Mouse (Mus musculus) layer of hippocampus, adult 9-11 months (tissue): ENCODE measurements at regions not wholly inside any gene's neighbourhood (a gene's known extent, or its start where the extent isn't known, plus 50 kb on each side); places are given as distances from the start of the nearest gene placed in this dataset.
A peak's percentile ranks its signal among the peaks of the same experiment; 100 is the strongest.

Source experiments
- DNase-seq: peaks from one replicate; pipeline ENCODE4 v3.0.0; 2022

- DNase-seq: no peak
These were observed 54.5 kb upstream of the Meis1 start for GRCm38 (mm10) chr11:19073265-19073664.

DNA sequence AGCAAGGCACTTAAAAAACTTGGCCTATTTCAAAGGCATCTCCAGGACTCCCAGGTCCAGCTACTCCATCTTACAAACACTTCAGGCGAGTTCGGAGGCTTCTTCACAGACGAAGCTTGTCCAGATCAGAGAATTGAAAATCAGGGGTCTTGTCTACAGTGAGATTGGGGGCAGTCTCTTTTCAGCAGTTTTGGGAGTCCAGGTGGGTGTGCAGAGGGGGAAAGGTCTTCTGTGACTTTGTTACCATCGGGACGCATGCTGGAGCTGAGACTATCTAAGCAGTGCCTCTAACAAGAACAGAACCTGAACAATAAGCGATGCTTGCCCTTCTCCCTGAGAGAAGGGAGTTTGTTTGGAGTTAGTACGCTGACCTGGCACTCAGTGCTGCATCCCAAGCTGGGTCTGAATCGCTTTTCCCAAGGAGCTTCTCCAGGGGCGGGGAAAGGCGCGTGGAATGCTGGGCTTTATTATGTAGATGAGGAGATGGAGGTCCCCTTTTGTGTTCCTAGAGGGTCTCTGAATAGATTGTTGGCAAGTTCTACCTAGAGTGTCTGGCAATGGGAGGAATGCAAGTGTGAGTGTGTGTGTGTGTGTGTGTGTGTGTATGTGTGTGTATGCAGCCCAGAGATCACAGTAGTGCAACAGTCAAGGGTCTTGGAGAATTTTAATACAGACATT lies 55.2 kb upstream of the Meis1 start:
- no peak for DNase-seq

GRCm38 (mm10) chr11:19091101-19091857 lies 72.5 kb upstream of the Meis1 start:
- DNase-seq: no peak

- no peak for DNase-seq
These were observed 74.4 kb upstream of the Meis1 start for GRCm38 (mm10) chr11:19092967-19093745.

DNA sequence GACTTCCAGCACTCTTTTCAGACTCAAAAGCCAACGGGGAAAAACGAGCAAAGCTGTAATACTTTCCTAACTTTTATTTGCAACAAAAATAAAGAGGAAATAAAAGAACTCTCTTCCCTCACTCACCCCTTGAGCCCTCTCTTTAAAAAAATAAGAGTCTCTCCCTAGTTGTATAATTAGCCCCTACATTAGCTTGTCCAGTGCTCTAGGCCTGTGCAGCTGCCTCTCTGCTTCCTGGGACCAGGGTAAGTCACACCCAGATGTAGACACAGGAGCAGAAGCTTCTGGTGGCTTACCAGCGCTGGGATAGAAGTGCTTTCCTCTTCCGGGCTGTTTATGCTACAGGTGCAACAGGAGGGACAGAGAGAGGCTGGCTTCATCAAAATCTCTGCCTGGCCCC lies 75.0 kb upstream of the Meis1 start:
- no peak for DNase-seq

- DNase-seq: no peak
These were observed 75.4 kb upstream of the Meis1 start for GRCm38 (mm10) chr11:19094183-19094582.

DNA sequence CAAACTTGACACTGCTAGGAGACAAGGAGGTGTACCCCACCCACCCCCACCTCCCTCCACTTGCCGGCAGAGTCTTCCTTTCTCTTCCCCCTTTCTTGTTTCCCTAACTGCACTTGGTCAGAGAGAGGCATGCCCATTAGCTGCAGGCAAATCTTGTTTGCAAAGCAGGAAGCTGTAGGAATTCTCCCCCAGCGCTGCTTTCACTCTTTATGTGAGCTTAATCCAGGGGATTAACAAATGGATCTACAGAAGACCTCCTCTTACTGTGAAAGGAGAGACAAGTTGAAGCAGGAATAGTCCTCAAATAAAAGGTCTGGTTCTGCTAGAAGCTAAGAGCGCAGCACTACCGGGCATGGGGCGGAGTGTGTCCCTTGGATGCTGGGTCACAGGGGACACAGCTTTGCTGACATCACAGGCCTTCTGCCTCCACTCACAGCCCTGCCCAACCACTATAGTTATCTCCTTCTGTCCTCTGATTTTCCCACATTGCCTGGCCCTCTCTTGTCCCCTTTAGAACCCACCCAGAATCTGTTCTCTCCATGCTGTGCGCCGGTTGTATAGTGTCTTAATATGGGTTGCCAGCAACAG lies 84.3 kb upstream of the Meis1 start:
- DNase-seq: no peak

- DNase-seq: no peak
These were observed 88.4 kb upstream of the Meis1 start for GRCm38 (mm10) chr11:19107180-19107579.

GRCm38 (mm10) chr11:19109055-19109454 lies 90.3 kb upstream of the Meis1 start:
- no peak for DNase-seq

DNA sequence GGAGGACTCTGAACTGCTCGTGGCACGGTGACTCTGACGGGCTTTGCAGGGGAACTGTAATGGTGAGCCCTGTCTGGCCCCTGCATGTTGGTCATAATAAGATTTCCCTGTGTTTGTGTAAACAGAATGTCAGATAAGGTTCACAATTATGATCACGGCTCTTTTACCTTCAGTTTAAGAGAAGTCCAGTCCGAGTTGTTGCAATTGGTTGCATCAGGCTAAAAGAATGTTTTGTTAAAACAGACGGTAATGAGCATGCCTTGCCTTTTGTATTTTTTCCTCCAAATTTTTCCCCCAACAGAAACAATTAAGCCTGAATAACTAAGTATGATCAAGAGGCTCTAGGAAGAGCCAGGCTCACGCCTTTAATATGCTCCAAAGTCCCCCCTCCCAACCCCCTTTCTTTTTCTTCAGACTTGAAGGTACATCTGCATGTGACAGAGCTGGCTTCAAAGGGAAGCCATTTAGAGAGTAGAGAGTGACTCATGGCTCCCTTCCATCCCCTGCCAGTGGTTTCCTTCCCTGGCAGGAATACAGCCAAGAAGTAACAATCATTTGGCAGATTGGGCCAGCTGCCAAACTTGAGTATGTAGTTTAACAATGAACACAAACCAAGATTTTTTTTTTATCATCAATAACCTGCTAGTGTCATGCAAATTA lies 93.3 kb upstream of the Meis1 start:
- DNase-seq: no peak

DNA sequence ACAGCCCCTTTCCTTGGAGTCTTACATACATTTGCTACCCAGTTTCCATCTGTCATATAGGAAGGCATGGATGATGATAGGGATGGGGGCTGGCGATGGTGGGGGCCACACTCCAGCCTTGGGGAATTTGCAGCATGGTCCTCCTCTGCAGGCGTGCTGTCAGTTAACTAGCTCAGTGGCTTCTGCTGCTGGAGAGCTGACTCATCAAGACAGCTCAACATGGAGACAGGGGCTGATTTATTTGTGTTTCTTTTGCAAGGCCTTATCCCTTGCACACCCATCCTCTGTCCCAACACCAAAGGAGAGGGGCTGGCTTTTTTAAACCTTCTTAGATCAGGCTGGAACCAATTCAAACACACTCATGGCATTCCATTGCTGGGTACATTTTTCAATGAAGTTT lies 98.3 kb upstream of the Meis1 start:
- no peak for DNase-seq

GRCm38 (mm10) chr11:19118258-19118657 lies 99.5 kb upstream of the Meis1 start:
- no peak for DNase-seq

- no peak for DNase-seq
These were observed 101.4 kb upstream of the Meis1 start for GRCm38 (mm10) chr11:19119927-19120827.

GRCm38 (mm10) chr11:19120871-19121270 lies 102.1 kb upstream of the Meis1 start:
- DNase-seq: no peak

DNA sequence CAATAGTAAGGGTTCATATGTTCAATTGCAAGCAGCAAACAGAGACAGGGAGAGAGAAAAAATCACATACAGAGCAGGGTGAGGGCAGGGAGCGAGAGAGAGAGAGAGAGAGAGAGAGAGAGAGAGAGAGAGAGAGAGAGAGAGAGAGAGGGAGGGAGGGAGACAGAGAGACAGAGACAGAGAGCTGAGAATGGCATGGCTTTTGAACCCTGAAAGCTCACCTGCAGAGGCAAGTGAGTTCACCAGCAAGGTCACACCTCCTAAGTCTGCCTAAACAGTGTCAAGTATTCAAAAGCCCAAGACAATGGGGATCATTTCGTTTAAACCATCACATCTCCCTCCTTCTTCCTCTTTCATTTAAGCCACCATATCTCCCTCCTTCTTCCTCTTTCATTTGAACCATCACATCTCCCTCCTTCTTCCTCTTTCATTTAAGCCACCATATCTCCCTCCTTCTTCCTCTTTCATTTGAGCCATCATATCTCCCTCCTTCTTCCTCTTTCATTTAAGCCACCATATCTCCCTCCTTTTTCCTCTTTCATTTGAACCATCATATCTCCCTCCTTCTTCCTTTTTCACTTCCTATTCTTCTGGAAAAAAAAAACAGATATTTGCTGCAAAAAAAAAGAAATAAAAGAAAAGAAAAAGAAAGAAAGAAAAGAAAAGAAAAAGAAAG lies 116.7 kb upstream of the Meis1 start:
- DNase-seq: no peak

DNA sequence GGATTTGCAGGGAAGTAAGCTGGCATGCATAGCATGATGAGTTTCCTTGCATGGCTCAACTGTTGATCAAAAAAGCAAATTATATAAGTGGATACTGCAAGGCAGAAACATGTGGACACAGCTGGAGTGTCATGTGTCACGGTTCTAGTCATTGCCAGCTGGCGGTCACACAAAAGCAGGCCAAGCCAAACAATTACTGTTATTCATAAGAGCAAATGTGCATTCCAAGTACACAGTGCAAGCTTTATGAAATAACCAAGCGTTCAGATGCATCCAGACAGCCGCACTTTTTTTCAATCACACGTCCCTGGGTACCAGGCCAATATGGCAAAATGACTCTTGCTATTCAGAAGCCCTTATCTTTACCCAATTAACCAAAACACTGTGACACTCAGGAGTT lies 119.6 kb upstream of the Meis1 start:
- DNase-seq: peak; percentile 52

DNA sequence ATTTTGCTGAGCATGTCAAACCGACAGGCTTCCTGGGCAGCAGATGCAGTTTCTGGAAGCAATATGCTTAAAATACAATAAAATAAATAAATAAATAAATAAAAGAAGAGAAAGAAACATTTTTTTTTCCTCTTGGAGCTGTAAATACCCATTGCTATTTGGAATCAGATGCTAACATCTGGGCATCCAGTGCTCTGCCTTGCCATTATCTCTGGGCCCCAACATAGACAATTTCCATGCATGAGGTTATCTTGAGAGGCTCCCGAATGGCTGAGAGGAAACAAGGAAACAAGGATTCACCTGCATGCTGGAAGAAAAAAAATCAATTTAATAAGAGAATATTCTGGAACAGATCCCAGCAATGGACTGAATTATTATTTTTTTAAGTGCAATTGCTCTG lies 120.0 kb upstream of the Meis1 start:
- no peak for DNase-seq

GRCm38 (mm10) chr11:19143267-19144000 lies 124.6 kb upstream of the Meis1 start:
- no peak for DNase-seq

DNA sequence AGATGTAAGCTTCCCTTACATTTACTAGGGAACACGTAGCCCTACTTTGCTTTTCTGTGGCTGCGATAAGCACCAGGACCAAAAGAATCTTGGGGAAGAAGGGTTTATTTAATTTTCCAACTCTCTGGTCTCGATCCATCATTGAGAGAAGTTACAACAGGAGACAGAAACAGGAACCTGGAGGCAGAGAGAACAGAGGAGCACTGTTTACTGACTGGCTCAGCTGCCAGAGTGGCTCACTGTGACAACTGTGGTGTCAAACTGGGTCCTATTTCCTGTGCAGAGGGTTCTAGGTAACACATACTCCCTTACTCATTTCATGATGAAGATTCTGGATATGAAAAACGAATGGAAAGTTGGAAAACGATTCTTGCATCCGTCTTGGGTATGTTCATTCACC lies 125.7 kb upstream of the Meis1 start:
- DNase-seq: no peak

DNA sequence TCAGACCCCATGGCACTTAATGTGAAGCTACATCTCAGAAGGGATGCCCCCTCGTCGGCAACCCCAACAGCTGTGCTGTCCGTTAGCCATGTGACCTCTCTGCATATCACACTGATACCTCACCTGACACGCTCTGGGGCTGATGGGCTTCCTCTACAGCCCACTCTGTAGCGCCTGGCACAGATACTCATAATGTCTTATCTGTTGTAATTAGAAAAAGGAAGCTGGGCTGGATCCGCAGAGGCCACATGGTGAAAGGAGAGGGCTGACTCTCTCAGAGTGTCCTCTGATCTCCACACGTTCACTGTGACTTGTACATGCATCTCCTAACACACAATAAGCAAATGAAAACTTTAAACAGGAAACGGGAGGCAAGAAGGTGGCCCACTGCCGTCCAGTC lies 126.5 kb upstream of the Meis1 start:
- no peak for DNase-seq

DNA sequence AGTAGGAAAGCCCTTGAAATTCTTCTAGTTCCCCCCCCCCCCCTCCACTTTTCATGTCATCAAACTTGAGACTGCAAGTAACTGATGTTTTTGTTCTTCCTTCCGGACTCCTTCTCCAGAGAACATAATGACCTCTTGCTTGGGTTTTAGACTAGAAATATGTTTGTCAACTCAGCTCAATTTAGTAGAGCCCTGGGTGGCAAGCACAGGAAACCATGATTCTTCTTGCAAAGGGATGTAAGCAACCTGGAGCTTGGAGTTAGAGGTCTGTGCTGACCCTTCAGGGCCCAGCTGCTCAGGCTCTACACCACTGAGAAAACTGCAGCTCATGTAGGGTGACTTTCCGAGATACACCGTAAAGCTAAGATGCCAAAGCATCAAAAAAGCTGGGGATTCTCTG lies 127.2 kb upstream of the Meis1 start:
- no peak for DNase-seq
